Mouse (Mus musculus) layer of hippocampus, postnatal 10 days (tissue): ENCODE results near the gene Col25a1. TPM values are rescaled to one million over a fixed set of nuclear protein-coding genes. Genes with fewer than 3 reads are reported as not detected.
A peak's percentile ranks its signal among the peaks of the same experiment; 100 is the strongest.

ENCODE experiments used
- DNase-seq, 2 experiments: peaks; one replicate each; pipeline ENCODE4 v3.0.0; 2021; ENCODE audit warnings: low spot score in 2 of 2
- total RNA-seq, 2 experiments: library from RNA; stranded (reverse); gene quantifications; 2 replicates each; pipeline ENCODE4 v1.2.3; 2021

Col25a1 gene
- total RNA-seq, 2 experiments from 2014 or later, result 41.0 to 41.6 TPM

- DNase-seq, result no peak
These were observed 29.6 kb downstream of the Col25a1 start for GRCm38 (mm10) chr3:130160902-130161301.

- DNase-seq, result no peak
These were observed 30.1 kb downstream of the Col25a1 start for GRCm38 (mm10) chr3:130161323-130161917.

DNA sequence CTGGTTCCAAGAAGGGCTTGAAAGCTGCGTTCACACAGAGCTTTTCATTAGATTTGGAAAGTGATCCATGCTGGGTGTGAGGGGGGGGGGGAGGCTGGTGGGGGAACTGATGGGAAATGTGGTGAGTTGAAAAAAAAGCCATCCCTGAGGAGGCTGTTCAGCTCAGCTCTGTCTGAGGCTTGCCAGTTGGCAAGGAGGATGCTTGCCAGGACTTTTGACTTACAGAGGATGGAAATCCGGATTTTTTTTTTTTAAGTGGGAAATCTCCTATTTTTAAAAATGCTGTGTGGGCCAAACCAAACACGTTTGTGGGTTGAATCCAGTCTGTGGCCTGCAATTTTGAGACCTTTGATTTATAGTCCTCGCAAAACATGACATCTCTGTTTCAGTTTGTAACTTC lies 35.6 kb downstream of the Col25a1 start:
- DNase-seq, result no peak

GRCm38 (mm10) chr3:130172764-130173163 lies 41.5 kb downstream of the Col25a1 start:
- DNase-seq, result no peak

DNA sequence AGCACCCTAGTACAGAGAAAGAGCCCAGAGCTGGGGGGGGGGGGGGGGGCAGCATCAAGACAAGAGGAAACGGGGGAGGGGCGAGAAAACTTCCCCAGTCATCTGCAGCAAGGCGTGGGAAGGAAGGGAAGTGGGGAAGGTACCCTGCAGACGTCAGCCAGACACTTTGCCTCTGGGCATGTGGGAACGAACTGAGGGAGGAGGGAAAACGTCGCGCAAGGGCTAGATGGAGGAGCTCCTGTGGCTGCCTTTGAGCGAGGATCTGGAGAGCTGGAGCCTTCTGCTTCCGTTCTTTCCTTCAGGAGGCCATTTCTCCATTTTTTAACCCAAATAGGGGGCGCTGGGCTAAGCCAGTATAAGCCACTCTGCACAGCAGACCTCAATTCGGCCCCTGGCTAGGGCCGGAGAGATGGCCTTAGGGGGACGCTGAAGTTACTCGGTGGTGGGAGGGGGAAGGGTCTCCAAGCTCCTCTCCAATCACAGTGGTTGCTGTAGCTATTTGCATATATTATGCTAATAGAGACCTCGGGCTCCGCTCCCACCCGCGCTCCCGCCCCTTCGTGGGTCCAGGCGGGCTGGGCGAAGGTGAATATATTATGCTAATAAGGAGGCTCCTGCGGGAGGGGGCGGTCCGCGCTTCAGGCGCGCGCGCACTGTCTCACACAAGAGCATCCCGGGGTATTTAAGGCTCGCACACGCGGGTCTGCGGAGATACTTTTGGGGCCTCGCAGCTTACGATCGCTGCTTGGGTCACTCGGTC lies 49.1 kb downstream of the Col25a1 start:
- DNase-seq, result peak; percentile 66 to 78

- peak; percentile 11 to 21 for DNase-seq
These were observed 49.8 kb downstream of the Col25a1 start for GRCm38 (mm10) chr3:130180964-130181590.

GRCm38 (mm10) chr3:130181591-130181980 lies 50.3 kb downstream of the Col25a1 start:
- DNase-seq, result no peak

- no peak for DNase-seq
These were observed 51.1 kb downstream of the Col25a1 start for GRCm38 (mm10) chr3:130182450-130182849.

GRCm38 (mm10) chr3:130185111-130185510 lies 53.8 kb downstream of the Col25a1 start:
- DNase-seq, result no peak

GRCm38 (mm10) chr3:130187588-130187987 lies 56.3 kb downstream of the Col25a1 start:
- DNase-seq, result no peak

DNA sequence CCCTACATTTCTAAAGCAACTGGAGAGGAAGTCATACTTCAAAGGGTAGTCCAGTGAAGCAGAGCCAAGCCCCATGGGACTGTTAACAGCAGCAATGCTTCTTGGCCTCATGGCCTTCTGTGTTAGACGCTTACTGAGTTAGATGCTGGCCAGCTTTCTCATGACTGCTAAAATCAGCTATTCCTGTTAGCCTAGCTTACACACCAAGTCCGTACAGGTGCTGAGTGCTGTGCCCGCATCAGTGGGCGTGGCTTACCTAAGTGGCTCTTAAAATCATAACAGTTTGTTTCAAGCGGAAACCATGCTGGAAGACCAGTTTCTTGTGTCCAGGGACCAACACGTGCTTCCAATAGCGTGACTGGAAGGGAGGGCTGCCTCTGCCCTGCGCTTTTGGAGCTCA lies 62.1 kb downstream of the Col25a1 start:
- no peak for DNase-seq

DNA sequence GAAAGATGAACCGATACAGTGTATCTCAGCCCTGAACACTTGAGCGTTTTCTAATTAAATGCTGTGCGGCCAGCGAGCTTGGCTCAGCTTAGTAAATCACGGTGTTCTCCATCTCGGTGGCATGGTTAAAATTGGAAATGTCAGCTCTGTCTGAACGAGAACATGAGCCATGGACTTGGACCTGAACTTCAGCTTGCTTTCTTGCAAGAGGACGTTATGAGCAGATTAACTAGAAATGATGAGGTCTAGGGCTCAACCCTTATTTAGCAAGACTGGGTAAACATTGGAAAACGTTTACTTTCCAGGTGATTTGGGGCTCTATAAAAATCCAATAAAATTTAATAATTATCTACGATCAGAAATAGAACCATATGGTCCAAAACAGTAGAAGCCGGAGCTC lies 83.3 kb downstream of the Col25a1 start:
- peak in 1 of 2 experiments; percentile 15 for DNase-seq

GRCm38 (mm10) chr3:130216141-130216540 lies 84.8 kb downstream of the Col25a1 start:
- DNase-seq, result no peak

DNA sequence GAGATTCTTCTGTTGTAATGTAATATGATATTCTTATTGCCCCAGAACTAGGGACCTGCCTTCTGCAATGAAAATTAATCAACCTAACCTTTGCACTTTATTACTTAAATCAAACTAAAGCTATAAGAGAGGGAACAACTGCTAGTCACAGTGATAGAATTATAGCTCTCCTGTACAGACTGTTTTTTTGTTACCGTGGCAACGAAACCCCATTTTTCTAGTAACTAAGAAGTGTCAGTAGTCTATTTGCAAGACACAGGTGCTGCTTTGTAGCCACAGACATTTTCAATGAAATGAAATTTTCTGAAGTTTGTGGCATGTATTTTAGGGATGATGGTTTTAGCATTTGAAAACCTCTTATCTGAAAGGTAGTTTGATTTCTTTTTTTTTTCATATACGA lies 85.3 kb downstream of the Col25a1 start:
- DNase-seq, result no peak

DNA sequence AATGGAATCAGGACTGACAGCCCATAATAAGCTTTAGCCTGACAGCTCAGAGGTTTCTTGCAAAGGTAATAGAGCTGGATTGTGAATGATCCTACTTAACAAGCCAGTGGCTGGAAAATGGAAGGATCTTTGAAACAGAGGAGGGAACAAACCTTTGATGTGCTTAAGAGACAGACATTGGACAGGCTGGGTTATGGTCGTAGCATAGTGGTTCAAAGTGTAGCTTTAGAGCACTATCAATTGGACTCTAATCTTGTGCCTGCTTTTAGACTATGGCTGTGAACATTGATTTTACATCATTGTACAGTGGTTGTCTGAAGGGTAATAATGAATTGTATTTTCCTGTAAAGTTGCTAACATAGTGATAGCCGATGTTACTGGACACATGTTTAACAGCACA lies 86.4 kb downstream of the Col25a1 start:
- no peak for DNase-seq

- no peak for DNase-seq
These were observed 87.0 kb downstream of the Col25a1 start for GRCm38 (mm10) chr3:130218232-130218728.

GRCm38 (mm10) chr3:130220811-130221210 lies 89.5 kb downstream of the Col25a1 start:
- no peak for DNase-seq

- DNase-seq, result no peak
These were observed 96.9 kb downstream of the Col25a1 start for GRCm38 (mm10) chr3:130228186-130228585.

GRCm38 (mm10) chr3:130232944-130233343 lies 101.6 kb downstream of the Col25a1 start:
- no peak for DNase-seq

DNA sequence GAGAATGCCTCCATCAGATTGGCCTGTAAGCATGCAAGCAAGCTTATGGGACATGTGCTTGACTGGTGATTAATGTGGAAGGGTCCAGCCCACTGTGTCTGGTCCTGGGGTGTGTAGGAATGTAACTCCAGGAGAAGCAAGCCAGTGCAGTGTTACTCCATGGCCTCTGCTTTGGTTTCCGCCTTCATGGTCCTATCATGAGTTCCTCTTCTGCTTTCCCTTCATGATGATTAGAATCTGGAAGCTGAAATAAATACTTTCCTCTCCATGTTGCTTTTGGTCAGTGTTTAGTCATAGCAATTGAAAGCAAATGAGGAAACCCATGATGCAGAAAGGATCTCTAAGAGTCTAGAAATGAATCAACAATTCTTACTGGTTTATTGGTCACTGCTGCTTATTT lies 103.9 kb downstream of the Col25a1 start:
- no peak for DNase-seq

DNA sequence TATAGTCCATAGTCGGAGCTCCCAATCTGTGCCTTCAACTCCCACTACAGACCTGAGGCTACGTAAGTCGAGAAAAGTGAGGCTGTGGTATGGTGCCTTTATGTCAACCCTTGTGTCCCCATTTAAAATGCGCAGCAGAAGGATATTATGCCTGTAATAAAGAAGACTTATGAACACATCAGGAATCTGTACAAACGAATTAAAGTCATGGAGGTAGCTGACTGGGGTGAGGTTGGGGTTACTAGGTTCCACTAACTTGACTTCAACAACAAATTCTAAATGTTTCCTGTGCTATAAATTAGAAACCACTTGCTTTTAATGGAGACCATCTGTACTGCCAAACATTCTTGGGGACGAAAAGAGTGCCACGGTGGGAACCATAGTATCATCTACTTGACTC lies 104.8 kb downstream of the Col25a1 start:
- DNase-seq, result no peak

- DNase-seq, result no peak
These were observed 106.6 kb downstream of the Col25a1 start for GRCm38 (mm10) chr3:130237852-130238251.
